Mouse (Mus musculus): Measurements from ENCODE around the gene Mrc2. TPM values are rescaled to one million over a fixed set of nuclear protein-coding genes. Genes with fewer than 3 reads are reported as not detected.

Mrc2 gene
- polyA plus RNA-seq, 1 experiment from 2014 or later = 4.9 TPM

- Histone ChIP-seq H3K9ac (ENCODE audit: low read depth, low read length) (no peak overlapping the region), H3K9me3 (ENCODE audit: control insufficient read depth, low read length) (no peaks in the 10 kb centered on the region), H3K4me1 (ENCODE audit: control insufficient read depth, insufficient read depth, low read depth, low read length) (peaks cover 4% of the 10 kb centered on the region), H3K36me3 (ENCODE audit: control insufficient read depth, insufficient read depth, low read length) (no peaks in the 10 kb centered on the region), H3K27me3 (replicated peaks; ENCODE audit: control insufficient read depth, insufficient read depth, low read length) (no peaks in the 10 kb centered on the region), H3K4me2 (ENCODE audit: low read length) (no peak overlapping the region), H3K4me3 (ENCODE audit: low read length) (no peak overlapping the region), H3K27ac (ENCODE audit: low read depth, low read length) (no peak overlapping the region)
- ATAC-seq = peak; percentile 60; the same call in 1 of the 2 replicates
- 47% methylated on average over 8 of the region's 8 CpGs for WGBS
These were observed 41.6 kb downstream of the Mrc2 start for GRCm38 (mm10) chr11:105333867-105334670.

GRCm38 (mm10) chr11:105338596-105339390, 46.4 kb downstream of the Mrc2 start:
- Histone ChIP-seq H3K27ac (ENCODE audit: low read depth, low read length) (no peak overlapping the region), H3K9ac (ENCODE audit: low read depth, low read length) (no peak overlapping the region), H3K27me3 (replicated peaks; ENCODE audit: control insufficient read depth, insufficient read depth, low read length) (no peaks in the 10 kb centered on the region), H3K9me3 (ENCODE audit: control insufficient read depth, low read length) (no peaks in the 10 kb centered on the region), H3K4me1 (ENCODE audit: control insufficient read depth, insufficient read depth, low read depth, low read length) (no peaks in the 10 kb centered on the region; the same call in 1 of the 2 replicates), H3K4me3 (ENCODE audit: low read length) (no peak overlapping the region), H3K4me2 (ENCODE audit: low read length) (no peak overlapping the region), H3K36me3 (ENCODE audit: control insufficient read depth, insufficient read depth, low read length) (no peaks in the 10 kb centered on the region)
- 0 out of 2 replicates have a peak, but pooled peaks have one; percentile 25 for ATAC-seq
- WGBS = 57% methylated on average over 12 of the region's 12 CpGs

GRCm38 (mm10) chr11:105345284-105345683, 52.8 kb downstream of the Mrc2 start:
- Histone ChIP-seq H3K27ac (ENCODE audit: low read depth, low read length) (no peak overlapping the region), H3K9me3 (ENCODE audit: control insufficient read depth, low read length) (no peaks in the 10 kb centered on the region), H3K4me2 (ENCODE audit: low read length) (no peak overlapping the region), H3K36me3 (ENCODE audit: control insufficient read depth, insufficient read depth, low read length) (no peaks in the 10 kb centered on the region), H3K27me3 (replicated peaks; ENCODE audit: control insufficient read depth, insufficient read depth, low read length) (no peaks in the 10 kb centered on the region), H3K9ac (ENCODE audit: low read depth, low read length) (no peak overlapping the region), H3K4me1 (ENCODE audit: control insufficient read depth, insufficient read depth, low read depth, low read length) (peaks cover 3% of the 10 kb centered on the region; the same call in 1 of the 2 replicates), H3K4me3 (ENCODE audit: low read length) (no peak overlapping the region)
- WGBS = 89% methylated on average over 2 of the region's 2 CpGs
- no peak for ATAC-seq

GRCm38 (mm10) chr11:105347162-105348161, 55.0 kb downstream of the Mrc2 start:
- peak overlapping the region; percentile 33; the same call in 1 of the 2 replicates for H3K9ac ChIP-seq (ENCODE audit: low read depth, low read length)
- 56% methylated on average over 28 of the region's 28 CpGs for WGBS

GRCm38 (mm10) chr11:105348495-105348982, 56.1 kb downstream of the Mrc2 start:
- 91% methylated on average over 9 of the region's 9 CpGs for WGBS
- no peak overlapping the region for H3K4me2 ChIP-seq (ENCODE audit: low read length)
- no peak for ATAC-seq

More at GRCm38 (mm10) chr11:105347162-105348161, 55.0 kb downstream of the Mrc2 start:
- Histone ChIP-seq H3K4me3 (ENCODE audit: low read length) (no peak overlapping the region), H3K4me1 (ENCODE audit: control insufficient read depth, insufficient read depth, low read depth, low read length) (peaks cover 3% of the 10 kb centered on the region; the same call in 1 of the 2 replicates), H3K36me3 (ENCODE audit: control insufficient read depth, insufficient read depth, low read length) (no peaks in the 10 kb centered on the region), H3K27ac (ENCODE audit: low read depth, low read length) (no peak overlapping the region), H3K4me2 (ENCODE audit: low read length) (peak overlapping the region; percentile 36; the same call in 1 of the 2 replicates), H3K9me3 (ENCODE audit: control insufficient read depth, low read length) (no peaks in the 10 kb centered on the region), H3K27me3 (replicated peaks; ENCODE audit: control insufficient read depth, insufficient read depth, low read length) (no peaks in the 10 kb centered on the region)
- peak; percentile 88 for ATAC-seq

GRCm38 (mm10) chr11:105349780-105350324, 57.4 kb downstream of the Mrc2 start:
- Histone ChIP-seq H3K9me3 (ENCODE audit: control insufficient read depth, low read length) (no peaks in the 10 kb centered on the region), H3K27me3 (replicated peaks; ENCODE audit: control insufficient read depth, insufficient read depth, low read length) (no peaks in the 10 kb centered on the region), H3K9ac (ENCODE audit: low read depth, low read length) (no peak overlapping the region), H3K36me3 (ENCODE audit: control insufficient read depth, insufficient read depth, low read length) (no peaks in the 10 kb centered on the region), H3K4me3 (ENCODE audit: low read length) (no peak overlapping the region), H3K4me2 (ENCODE audit: low read length) (no peak overlapping the region), H3K27ac (ENCODE audit: low read depth, low read length) (no peak overlapping the region), H3K4me1 (ENCODE audit: control insufficient read depth, insufficient read depth, low read depth, low read length) (peaks cover 9% of the 10 kb centered on the region)
- no peak for ATAC-seq
- WGBS = 95% methylated on average over 19 of the region's 19 CpGs

More at GRCm38 (mm10) chr11:105348495-105348982, 56.1 kb downstream of the Mrc2 start:
- Histone ChIP-seq H3K9ac (ENCODE audit: low read depth, low read length) (no peak overlapping the region), H3K36me3 (ENCODE audit: control insufficient read depth, insufficient read depth, low read length) (no peaks in the 10 kb centered on the region), H3K4me3 (ENCODE audit: low read length) (no peak overlapping the region), H3K27me3 (replicated peaks; ENCODE audit: control insufficient read depth, insufficient read depth, low read length) (no peaks in the 10 kb centered on the region), H3K9me3 (ENCODE audit: control insufficient read depth, low read length) (no peaks in the 10 kb centered on the region), H3K4me1 (ENCODE audit: control insufficient read depth, insufficient read depth, low read depth, low read length) (peaks cover 9% of the 10 kb centered on the region), H3K27ac (ENCODE audit: low read depth, low read length) (no peak overlapping the region)

- Histone ChIP-seq H3K4me3 (ENCODE audit: low read length) (no peak overlapping the region), H3K4me1 (ENCODE audit: control insufficient read depth, insufficient read depth, low read depth, low read length) (peaks cover 9% of the 10 kb centered on the region), H3K9me3 (ENCODE audit: control insufficient read depth, low read length) (no peaks in the 10 kb centered on the region), H3K27me3 (replicated peaks; ENCODE audit: control insufficient read depth, insufficient read depth, low read length) (no peaks in the 10 kb centered on the region), H3K4me2 (ENCODE audit: low read length) (no peak overlapping the region), H3K9ac (ENCODE audit: low read depth, low read length) (no peak overlapping the region), H3K36me3 (ENCODE audit: control insufficient read depth, insufficient read depth, low read length) (no peaks in the 10 kb centered on the region), H3K27ac (ENCODE audit: low read depth, low read length) (no peak overlapping the region)
- no peak for ATAC-seq
- WGBS = 88% methylated on average over 7 of the region's 7 CpGs
These were observed 58.2 kb downstream of the Mrc2 start for GRCm38 (mm10) chr11:105350643-105351042.

- no peak overlapping the region for H3K4me3 ChIP-seq (ENCODE audit: low read length)
- no peak overlapping the region for H3K4me2 ChIP-seq (ENCODE audit: low read length)
- H3K27me3 ChIP-seq (replicated peaks; ENCODE audit: control insufficient read depth, insufficient read depth, low read length) = no peaks in the 10 kb centered on the region
- H3K36me3 ChIP-seq (ENCODE audit: control insufficient read depth, insufficient read depth, low read length) = no peaks in the 10 kb centered on the region
- H3K4me1 ChIP-seq (ENCODE audit: control insufficient read depth, insufficient read depth, low read depth, low read length) = peaks cover 9% of the 10 kb centered on the region
- no peak overlapping the region for H3K27ac ChIP-seq (ENCODE audit: low read depth, low read length)
- H3K9me3 ChIP-seq (ENCODE audit: control insufficient read depth, low read length) = no peaks in the 10 kb centered on the region
- no peak overlapping the region for H3K9ac ChIP-seq (ENCODE audit: low read depth, low read length)
- WGBS = 78% methylated on average over 8 of the region's 8 CpGs
- ATAC-seq = no peak
These were observed 59.7 kb downstream of the Mrc2 start for GRCm38 (mm10) chr11:105352152-105352551.

Measured in hindbrain, embryonic 16.5 days (tissue).